Mouse (Mus musculus) C2C12 (cell line): ENCODE measurements around the gene Med26.

ENCODE experiments used
- CEBPB ChIP-seq: IDR thresholded peaks from one replicate; pipeline ENCODE4 v1.6.1; 2011; ENCODE audit warnings: low read depth, mild to moderate bottlenecking, control low read depth, moderate library complexity
- CTCF ChIP-seq: IDR thresholded peaks from one replicate; pipeline ENCODE4 v1.5.1; 2011; ENCODE audit not compliant: control insufficient read depth, insufficient read depth, insufficient read length
- MAX ChIP-seq: IDR thresholded peaks from one replicate; pipeline ENCODE4 v1.6.1; 2011; ENCODE audit warnings: mild to moderate bottlenecking, control low read depth
- MYOD1 ChIP-seq: IDR thresholded peaks from one replicate; pipeline ENCODE4 v1.6.1; 2011; ENCODE audit warnings: low read depth; ENCODE audit not compliant: control insufficient read depth, insufficient read length
- USF1 ChIP-seq: IDR thresholded peaks from one replicate; pipeline ENCODE4 v1.6.1; 2011; ENCODE audit warnings: low read depth, mild to moderate bottlenecking, control low read depth, moderate library complexity

GRCm38 (mm10) chr8:72513158-72513557 is 34.9 kb downstream of the Med26 start:
- TF ChIP-seq CTCF (no peak), USF1 (no peak), MAX (no peak), CEBPB (no peak), MYOD1 (no peak)
